Mouse (Mus musculus) myocyte (in vitro differentiated cells): ENCODE measurements around the gene Dennd2c. TPM values are rescaled to one million over a fixed set of nuclear protein-coding genes. Genes with fewer than 3 reads are reported as not detected.

Experiments used
- H3K27me3 ChIP-seq: one replicate; pipeline ENCODE4 v1.6.1; 2011; ENCODE audit not compliant: control insufficient read depth, insufficient read depth, insufficient read length
- H3K36me3 ChIP-seq: one replicate; pipeline ENCODE4 v1.6.1; 2011; ENCODE audit not compliant: control insufficient read depth, insufficient read depth
- H3K4me2 ChIP-seq: one replicate; pipeline ENCODE4 v1.6.1; 2011; ENCODE audit warnings: low read depth, control low read depth
- H3K4me3 ChIP-seq: one replicate; pipeline ENCODE4 v1.5.1; 2011; ENCODE audit warnings: mild to moderate bottlenecking, control low read depth, moderate library complexity
- H3K79me2 ChIP-seq: one replicate; pipeline ENCODE4 v1.6.1; 2011; ENCODE audit not compliant: control insufficient read depth, insufficient read depth
- H3ac ChIP-seq: one replicate; pipeline ENCODE4 v1.6.1; 2011; ENCODE audit not compliant: control insufficient read depth, insufficient read length
- CEBPB ChIP-seq: IDR thresholded peaks from 2 replicates; pipeline ENCODE4 v1.6.1; 2011; ENCODE audit warnings: mild to moderate bottlenecking, moderate library complexity; ENCODE audit not compliant: poor library complexity, insufficient read depth, severe bottlenecking
- E2F4 ChIP-seq: IDR thresholded peaks from one replicate; pipeline ENCODE4 v1.6.1; 2011; ENCODE audit warnings: mild to moderate bottlenecking, control low read depth, moderate library complexity; ENCODE audit not compliant: insufficient read depth
- MAX ChIP-seq: IDR thresholded peaks from one replicate; pipeline ENCODE4 v1.6.1; 2011; ENCODE audit warnings: low read depth, mild to moderate bottlenecking, control low read depth
- MYOD1 ChIP-seq, 3 experiments: IDR thresholded peaks; one replicate each; pipeline ENCODE4 v1.6.1; 2011; ENCODE audit warnings: control low read depth in 2 of 3, low read depth in 2 of 3, mild to moderate bottlenecking in 2 of 3, moderate library complexity in 1 of 3; ENCODE audit not compliant: insufficient read length in 2 of 3, control insufficient read depth in 1 of 3
- MYOG ChIP-seq, 3 experiments: IDR thresholded peaks; one replicate each; pipeline ENCODE4 v1.6.1; 2011; ENCODE audit warnings: control low read depth in 2 of 3, low read depth in 2 of 3, mild to moderate bottlenecking in 2 of 3; ENCODE audit not compliant: insufficient read length in 2 of 3, control insufficient read depth in 1 of 3, insufficient read depth in 1 of 3
- POLR2A ChIP-seq: IDR thresholded peaks from one replicate; pipeline ENCODE4 v1.6.1; 2011; ENCODE audit warnings: low read depth, mild to moderate bottlenecking, control low read depth, moderate library complexity; ENCODE audit not compliant: insufficient read length
- POLR2AphosphoS2 ChIP-seq: IDR thresholded peaks from one replicate; pipeline ENCODE4 v1.6.1; 2011; ENCODE audit warnings: low read depth, control low read depth; ENCODE audit not compliant: insufficient read length
- REST ChIP-seq: IDR thresholded peaks from one replicate; pipeline ENCODE4 v1.6.1; 2011; ENCODE audit warnings: mild to moderate bottlenecking, control low read depth, moderate library complexity; ENCODE audit not compliant: insufficient read depth, insufficient read length
- SRF ChIP-seq: IDR thresholded peaks from one replicate; pipeline ENCODE4 v1.6.1; 2011; ENCODE audit warnings: low read depth; ENCODE audit not compliant: control insufficient read depth, insufficient read length
- TCF12 ChIP-seq: IDR thresholded peaks from one replicate; pipeline ENCODE4 v1.6.1; 2011; ENCODE audit warnings: mild to moderate bottlenecking, control low read depth; ENCODE audit not compliant: poor library complexity, insufficient read depth, severe bottlenecking
- TCF3 ChIP-seq: IDR thresholded peaks from one replicate; pipeline ENCODE4 v1.6.1; 2011; ENCODE audit warnings: low read depth, control low read depth; ENCODE audit not compliant: insufficient read length
- USF1 ChIP-seq: IDR thresholded peaks from one replicate; pipeline ENCODE4 v1.6.1; 2011; ENCODE audit warnings: low read depth, mild to moderate bottlenecking, control low read depth, moderate library complexity
- polyA plus RNA-seq: library from polyadenylated mRNA; unstranded; fragments of >200 nt; fragmentation: generic; extraction: Trizol; gene quantifications from one replicate; pipeline ENCODE4 v1.2.1, GENCODE M21; 2012; ENCODE audit warnings: missing spikeins

Gene Dennd2c
- polyA plus RNA-seq, 1 experiment: 2.4 TPM

DNA sequence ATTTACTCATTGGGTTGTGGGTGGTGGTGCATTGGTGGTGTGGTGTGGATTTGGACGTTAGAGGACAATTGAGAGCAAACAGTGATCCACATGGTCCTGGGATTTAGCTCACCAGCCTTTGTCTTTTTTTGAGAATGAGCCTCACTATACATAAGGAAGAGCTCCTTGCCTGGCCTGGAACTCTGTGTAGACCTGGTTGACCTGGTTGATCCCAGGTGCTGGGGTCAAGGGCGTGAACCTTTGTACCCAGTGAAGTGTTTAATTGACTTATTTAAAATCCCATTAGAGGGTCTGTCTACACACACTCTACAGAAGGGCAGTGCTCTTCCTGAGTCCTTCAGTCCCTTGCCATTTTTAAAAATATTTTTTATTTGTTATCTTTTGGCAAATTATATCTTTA, 42.9 kb downstream of the Dennd2c start:
- H3K36me3 ChIP-seq: no peaks in the 10 kb centered on the region
- H3K79me2 ChIP-seq: no peaks in the 10 kb centered on the region
- H3K27me3 ChIP-seq: no peaks in the 10 kb centered on the region
- TF ChIP-seq TCF3 (no peak), USF1 (no peak), POLR2A (no peak), E2F4 (no peak), MYOG (IDR thresholded peaks at IDR 0.05; ENCODE audit: control insufficient read depth in 1 of 3, insufficient read depth in 1 of 3, insufficient read length in 2 of 3, low read depth in 2 of 3) (no peak), POLR2AphosphoS2 (no peak), REST (no peak), SRF (no peak), CEBPB (no peak), TCF12 (no peak), MYOD1 (IDR thresholded peaks at IDR 0.05; ENCODE audit: control insufficient read depth in 1 of 3, insufficient read length in 2 of 3, low read depth in 2 of 3) (no peak), MAX (no peak)
- no peak overlapping the region for H3K4me2 ChIP-seq
- H3ac ChIP-seq: no peak overlapping the region
- H3K4me3 ChIP-seq: no peak overlapping the region

DNA sequence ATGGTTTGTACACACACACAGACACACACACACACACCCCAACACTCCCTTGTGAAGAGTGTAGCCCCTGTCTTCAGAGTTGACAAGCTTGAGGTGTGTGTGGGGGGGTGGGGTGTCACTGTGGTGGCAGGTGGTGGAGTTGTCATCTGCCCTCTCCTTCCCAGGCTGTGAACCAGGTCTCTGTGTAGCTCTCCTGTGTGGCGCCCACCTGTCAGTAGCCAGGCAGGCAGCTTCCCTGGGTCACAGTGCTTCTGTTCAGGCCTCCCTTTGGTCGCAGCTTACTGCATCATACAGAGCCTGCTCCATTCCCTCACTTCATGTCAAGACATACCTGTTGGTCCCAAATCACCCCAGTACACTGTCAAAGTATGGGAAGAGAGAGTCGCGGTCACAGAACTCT, 43.4 kb downstream of the Dennd2c start:
- Histone ChIP-seq H3K27me3 (no peaks in the 10 kb centered on the region), H3K79me2 (no peaks in the 10 kb centered on the region), H3K36me3 (no peaks in the 10 kb centered on the region), H3K4me2 (no peak overlapping the region), H3ac (no peak overlapping the region), H3K4me3 (no peak overlapping the region)
- no peak for TF ChIP-seq MYOD1 (IDR thresholded peaks at IDR 0.05; ENCODE audit: control insufficient read depth in 1 of 3, insufficient read length in 2 of 3, low read depth in 2 of 3)
- TF ChIP-seq CEBPB: no peak
- no peak for TF ChIP-seq TCF12
- TF ChIP-seq USF1: no peak
- TF ChIP-seq MAX: no peak

DNA sequence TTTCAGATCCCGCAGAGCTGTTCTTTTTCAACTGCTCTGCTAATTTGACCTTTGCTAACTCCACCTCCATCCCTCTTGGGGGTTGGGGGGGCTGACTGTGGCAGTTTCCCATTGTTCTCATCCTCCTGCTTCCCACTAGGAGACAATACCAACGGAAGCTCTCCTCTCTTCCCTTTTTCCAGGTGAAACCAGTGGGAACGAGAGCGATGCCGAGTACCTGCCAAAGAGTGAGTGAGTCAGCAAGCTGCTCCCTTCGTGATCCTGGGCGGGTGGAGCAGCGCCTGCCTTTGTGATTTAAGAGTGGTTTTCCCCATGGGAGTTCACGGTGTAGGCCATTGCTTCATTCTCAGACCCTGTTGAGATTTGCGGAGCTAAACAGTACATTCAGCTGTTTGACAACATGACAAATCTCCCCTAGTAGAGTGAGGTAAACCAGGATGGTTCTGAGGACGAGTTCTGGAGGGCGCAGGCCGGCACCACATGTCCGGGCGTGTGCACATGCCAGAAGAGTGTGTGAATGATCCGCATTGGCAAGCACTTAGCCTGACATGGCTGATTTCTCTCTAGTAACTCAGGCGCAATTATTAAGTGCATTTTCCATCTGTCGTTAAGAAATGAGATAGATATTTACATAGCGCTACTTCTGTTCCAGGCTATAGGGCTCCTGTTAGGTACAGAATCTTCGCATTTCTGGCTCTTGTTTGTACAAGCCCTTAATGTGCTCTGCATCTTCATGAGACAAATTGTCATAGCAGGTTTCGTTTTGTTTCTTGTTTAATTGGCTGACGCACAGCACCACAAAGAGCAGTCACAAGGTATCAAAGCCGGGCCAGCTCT, 44.1 kb downstream of the Dennd2c start:
- TF ChIP-seq REST (no peak), MYOD1 (IDR thresholded peaks at IDR 0.05; ENCODE audit: control insufficient read depth in 1 of 3, insufficient read length in 2 of 3, low read depth in 2 of 3) (no peak), TCF12 (no peak), E2F4 (no peak), POLR2AphosphoS2 (no peak)
- Histone ChIP-seq H3K79me2 (no peaks in the 10 kb centered on the region), H3K4me2 (no peak overlapping the region), H3K4me3 (no peak overlapping the region), H3K36me3 (no peaks in the 10 kb centered on the region), H3K27me3 (no peaks in the 10 kb centered on the region), H3ac (no peak overlapping the region)

DNA sequence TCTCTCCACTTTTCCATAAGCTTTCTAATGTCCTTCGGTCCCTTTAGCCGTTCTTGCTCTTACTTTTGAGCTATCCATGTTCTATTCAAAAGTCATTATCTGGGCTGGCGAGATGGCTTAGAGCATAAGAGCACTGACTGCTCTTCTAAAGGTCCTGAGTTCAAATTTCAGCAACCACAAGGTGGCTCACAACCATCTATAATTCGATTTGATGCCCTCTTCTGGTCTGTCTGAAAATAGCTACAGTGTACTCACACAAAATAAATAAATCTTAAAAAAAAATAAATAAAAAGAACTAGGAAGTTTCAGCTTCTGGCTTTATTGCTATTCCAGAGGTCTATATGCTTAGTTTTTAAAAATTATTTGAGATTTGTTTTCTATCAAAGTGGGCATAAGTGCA, 45.4 kb downstream of the Dennd2c start:
- no peak for TF ChIP-seq MYOG (IDR thresholded peaks at IDR 0.05; ENCODE audit: control insufficient read depth in 1 of 3, insufficient read depth in 1 of 3, insufficient read length in 2 of 3, low read depth in 2 of 3)
- H3K4me3 ChIP-seq: no peak overlapping the region
- no peaks in the 10 kb centered on the region for H3K36me3 ChIP-seq
- H3ac ChIP-seq: no peak overlapping the region
- H3K79me2 ChIP-seq: no peaks in the 10 kb centered on the region
- no peaks in the 10 kb centered on the region for H3K27me3 ChIP-seq
- no peak overlapping the region for H3K4me2 ChIP-seq

DNA sequence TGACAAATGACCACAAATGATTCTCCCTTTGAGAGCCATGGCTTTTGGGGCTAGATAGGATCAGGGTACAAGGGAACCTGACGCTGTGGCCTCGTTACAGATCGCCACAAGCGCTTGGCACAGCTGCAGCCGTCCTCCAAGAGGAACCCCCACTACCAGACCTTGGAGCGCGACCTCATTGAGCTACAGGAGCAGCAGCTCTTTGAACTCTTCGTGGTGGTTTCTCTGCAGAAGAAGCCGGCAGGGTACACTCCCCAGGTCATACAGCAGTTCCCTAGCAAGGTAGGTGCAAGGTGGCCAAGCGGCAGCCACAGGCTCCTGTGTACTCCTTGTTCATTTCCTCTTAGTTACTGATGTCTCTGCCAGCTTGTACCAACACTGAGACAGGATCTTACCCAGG, 46.5 kb downstream of the Dennd2c start:
- H3K4me3 ChIP-seq: no peak overlapping the region
- TF ChIP-seq SRF (no peak), TCF12 (no peak), USF1 (no peak), POLR2AphosphoS2 (no peak), CEBPB (no peak), MAX (no peak)
- H3K36me3 ChIP-seq: no peaks in the 10 kb centered on the region
- no peaks in the 10 kb centered on the region for H3K79me2 ChIP-seq
- no peak overlapping the region for H3ac ChIP-seq
- H3K27me3 ChIP-seq: no peaks in the 10 kb centered on the region
- no peak overlapping the region for H3K4me2 ChIP-seq

DNA sequence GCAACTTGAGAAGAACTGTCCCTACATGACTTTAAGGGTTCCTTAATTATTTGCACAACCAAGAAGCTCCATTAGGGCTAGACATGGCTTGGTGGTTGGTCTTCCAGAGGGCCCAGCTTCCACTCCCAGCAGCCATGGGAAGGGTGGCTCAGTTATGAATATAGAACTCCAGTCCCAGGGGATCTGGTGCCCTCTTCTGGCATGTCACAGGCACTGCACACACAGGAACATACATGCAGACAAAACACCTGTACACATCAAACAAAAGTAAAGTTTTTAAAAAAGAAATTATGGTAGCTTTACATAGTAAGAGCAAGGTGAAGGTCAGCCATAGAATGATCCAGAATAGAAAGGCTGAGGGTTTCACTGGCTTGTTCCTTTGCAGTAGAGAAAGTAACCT, 51.4 kb downstream of the Dennd2c start:
- Histone ChIP-seq H3K4me2 (no peak overlapping the region), H3K36me3 (no peaks in the 10 kb centered on the region), H3K4me3 (no peak overlapping the region), H3ac (no peak overlapping the region), H3K27me3 (no peaks in the 10 kb centered on the region), H3K79me2 (no peaks in the 10 kb centered on the region)
- TF ChIP-seq SRF (no peak), TCF3 (no peak), CEBPB (no peak), MYOD1 (IDR thresholded peaks at IDR 0.05; ENCODE audit: control insufficient read depth in 1 of 3, insufficient read length in 2 of 3, low read depth in 2 of 3) (no peak), USF1 (no peak), TCF12 (no peak), MYOG (IDR thresholded peaks at IDR 0.05; ENCODE audit: control insufficient read depth in 1 of 3, insufficient read depth in 1 of 3, insufficient read length in 2 of 3, low read depth in 2 of 3) (no peak), POLR2AphosphoS2 (no peak), MAX (no peak), E2F4 (no peak), REST (no peak), POLR2A (no peak)
